Mouse (Mus musculus): Measurements from ENCODE around the gene Zdhhc6.

DNA sequence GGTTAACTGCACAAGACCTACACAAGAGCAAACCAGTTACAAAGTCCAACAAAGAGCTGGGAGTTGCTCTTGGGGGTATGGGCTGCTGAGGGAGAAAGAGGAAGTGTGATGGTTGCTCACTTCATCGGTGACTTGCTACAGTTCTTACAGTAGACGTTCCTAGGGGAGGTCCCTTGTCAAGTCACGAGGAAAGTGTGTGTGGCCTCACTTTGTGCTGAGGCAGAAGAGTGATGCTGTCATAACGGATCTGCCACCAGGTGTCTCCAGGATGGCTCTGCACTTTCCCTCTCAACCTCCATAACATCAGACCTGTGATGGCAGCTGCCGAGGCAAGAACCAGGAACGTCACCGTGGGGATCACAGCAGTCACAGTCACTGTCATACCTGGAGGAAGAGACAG, 88.7 kb downstream of the Zdhhc6 start:
- TF ChIP-seq CTCF (IDR thresholded peaks at IDR 0.05; ENCODE audit: low read depth, low read length) (no peak), GATA1 (IDR thresholded peaks at IDR 0.05; ENCODE audit: borderline replicate concordance, low read length) (no peak), TAL1 (conservative IDR thresholded peaks at IDR 0.05; ENCODE audit: low read depth, low read length) (no peak), GATA2 (IDR thresholded peaks at IDR 0.05; ENCODE audit: borderline replicate concordance, low read depth, low read length) (no peak), POLR2AphosphoS5 (IDR thresholded peaks at IDR 0.05; ENCODE audit: insufficient replicate concordance, low read depth, low read length) (no peak)
